Mouse (Mus musculus): ENCODE data around the gene Sf3a3. TPM values are rescaled to one million over a fixed set of nuclear protein-coding genes. Genes with fewer than 3 reads are reported as not detected.

Gene Sf3a3
- total and polyA plus RNA-seq, 2 experiments from 2014 or later, result 54.4 to 84.1 TPM

DNA sequence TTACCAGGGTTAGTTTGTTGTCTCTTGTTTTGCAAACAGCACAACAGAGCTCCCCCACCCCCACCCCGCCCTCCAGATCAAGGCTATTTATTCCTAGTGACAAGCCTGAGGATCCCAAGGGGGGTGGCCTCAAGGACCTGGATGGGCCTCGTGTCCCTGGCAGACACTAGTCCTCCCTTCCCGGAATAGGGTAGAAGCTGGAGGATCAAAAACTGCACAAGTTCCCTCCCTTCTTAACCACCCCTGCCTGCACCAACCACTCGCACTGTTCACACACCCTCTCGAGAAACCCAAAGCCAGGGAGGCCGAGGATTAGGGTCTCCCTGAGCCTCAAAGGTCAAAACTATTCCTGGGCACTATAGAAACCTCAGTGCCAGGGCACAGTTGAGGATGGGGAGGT lies 14.8 kb upstream of the Sf3a3 start:
- TF ChIP-seq CTCF (IDR thresholded peaks at IDR 0.05; ENCODE audit: low read depth), result no peak
- ATAC-seq, result no peak
- Histone ChIP-seq H3K9ac (no peak overlapping the region), H3K27me3 (ENCODE audit: insufficient read depth, low read length) (no peaks in the 10 kb centered on the region; the same call in 1 of the 2 replicates), H3K9me3 (ENCODE audit: low read length) (no peaks in the 10 kb centered on the region), H3K27ac (ENCODE audit: low read depth, low read length) (no peak overlapping the region), H3K4me1 (ENCODE audit: insufficient read depth) (no peaks in the 10 kb centered on the region), H3K36me3 (ENCODE audit: insufficient read depth) (no peaks in the 10 kb centered on the region), H3K4me3 (ENCODE audit: low read depth, low read length) (peak overlapping the region; percentile 55), H3K4me2 (ENCODE audit: low read depth) (peak overlapping the region; percentile 95; the same call in 1 of the 2 replicates)
- no peak for DNase-seq
- WGBS, result 13% methylated on average over 6 of the region's 6 CpGs

DNA sequence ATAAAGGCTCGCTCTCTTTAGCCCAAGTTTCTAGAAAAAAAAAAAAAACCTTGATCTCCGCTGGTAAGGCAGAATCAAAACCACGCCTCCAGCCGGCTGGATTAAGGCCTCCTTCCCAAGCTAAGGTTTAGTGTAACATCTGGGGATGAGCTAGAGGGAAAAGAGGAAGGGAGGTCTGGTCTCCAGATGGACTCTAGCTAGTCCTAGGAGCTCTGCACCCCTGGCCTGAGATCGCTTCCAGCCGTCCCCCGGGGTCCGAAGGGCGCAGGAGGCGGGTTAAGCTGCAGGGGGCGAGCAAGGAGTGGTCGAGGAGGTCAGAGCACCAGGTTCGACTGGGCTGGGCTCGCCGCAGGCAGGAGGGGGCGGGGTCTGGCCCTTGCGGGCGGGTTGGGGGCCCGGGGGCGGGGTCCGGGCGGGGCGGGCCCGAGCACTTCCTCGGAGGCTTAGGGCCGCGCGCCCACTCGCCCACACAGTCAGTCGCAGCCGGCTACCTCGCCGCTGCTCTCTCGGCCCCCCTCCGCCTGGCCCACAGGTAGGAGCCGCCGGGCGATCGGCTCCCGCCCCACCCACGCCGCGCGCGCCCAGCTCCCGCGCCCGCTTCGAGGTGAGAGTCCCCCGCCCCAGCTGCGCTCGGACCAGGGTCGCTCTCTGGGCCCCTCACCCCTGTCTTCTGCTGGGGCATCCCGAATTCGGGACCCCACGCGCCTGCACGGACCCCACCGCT lies 14.2 kb upstream of the Sf3a3 start, which contains the start of gene Fhl3:
TSS of gene Fhl3 (plus strand) at position 454 of the 724 bp plus-strand sequence.
- no peaks in the 10 kb centered on the region; the same call in 1 of the 2 replicates for H3K27me3 ChIP-seq (ENCODE audit: insufficient read depth, low read length)
- H3K9me3 ChIP-seq (ENCODE audit: low read length), result no peaks in the 10 kb centered on the region
- peak; percentile 8; the same call in 1 of the 2 replicates for TF ChIP-seq CTCF (IDR thresholded peaks at IDR 0.05; ENCODE audit: low read depth)
- H3K4me2 ChIP-seq (ENCODE audit: low read depth), result peak within 1 kb of the TSS; percentile 95
- no peaks in the 10 kb centered on the region for H3K4me1 ChIP-seq (ENCODE audit: insufficient read depth)
- DNase-seq (peak; percentile 13), ATAC-seq (no peak)
- peak within 1 kb of the TSS; percentile 51 for H3K9ac ChIP-seq
- peak within 1 kb of the TSS; percentile 55 for H3K4me3 ChIP-seq (ENCODE audit: low read depth, low read length)
- no peaks in the 10 kb centered on the region for H3K36me3 ChIP-seq (ENCODE audit: insufficient read depth)
- under 1% methylated on average over 39 of the region's 59 CpGs for WGBS
- no peak within 1 kb of the TSS for H3K27ac ChIP-seq (ENCODE audit: low read depth, low read length)

DNA sequence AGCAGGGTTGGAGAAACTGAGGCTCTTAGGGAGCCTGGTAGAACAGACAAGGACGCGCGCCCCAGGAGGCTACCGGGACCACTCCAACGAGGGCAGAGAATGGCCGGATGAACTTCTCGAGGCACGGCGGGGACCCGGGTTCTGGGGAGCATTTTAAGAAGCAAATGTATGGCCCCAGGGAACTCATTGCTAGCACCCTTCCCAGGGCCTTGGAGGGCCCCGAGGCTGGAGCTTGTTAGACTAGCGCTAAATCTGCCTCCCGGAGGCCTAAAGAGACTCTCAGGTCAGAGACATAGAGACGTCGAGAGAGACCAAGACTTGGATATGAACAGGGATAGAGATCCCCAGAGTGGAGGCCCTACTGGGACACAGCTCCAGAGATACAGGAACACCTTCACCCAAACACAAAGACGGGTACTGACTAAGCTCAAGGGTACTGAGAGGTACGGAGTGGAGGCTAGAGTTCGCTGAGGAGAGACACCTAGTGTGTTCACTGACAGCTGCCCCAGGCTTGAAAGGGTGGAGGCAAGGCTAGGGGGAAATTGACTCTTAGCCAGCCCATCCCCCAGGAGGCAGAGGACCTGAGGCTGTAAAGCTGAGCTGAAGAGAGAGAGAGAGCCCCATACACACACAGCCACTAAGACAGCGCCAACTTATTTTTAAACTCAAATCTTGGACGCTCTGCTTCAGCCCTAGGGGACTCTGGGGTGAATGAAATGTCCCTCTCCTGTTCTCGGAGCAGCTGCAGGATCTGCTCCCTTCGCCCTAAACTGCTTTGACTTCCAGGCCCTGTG lies 13.3 kb upstream of the Sf3a3 start:
- 5% methylated on average over 22 of the region's 22 CpGs for WGBS
- H3K27ac ChIP-seq (ENCODE audit: low read depth, low read length), result no peak overlapping the region
- no peaks in the 10 kb centered on the region for H3K4me1 ChIP-seq (ENCODE audit: insufficient read depth)
- no peaks in the 10 kb centered on the region for H3K9me3 ChIP-seq (ENCODE audit: low read length)
- no peaks in the 10 kb centered on the region for H3K36me3 ChIP-seq (ENCODE audit: insufficient read depth)
- H3K9ac ChIP-seq, result peak overlapping the region; percentile 51
- H3K4me2 ChIP-seq (ENCODE audit: low read depth), result peak overlapping the region; percentile 95
- ATAC-seq (peak; percentile 38), DNase-seq (peak; percentile 14)
- no peak for TF ChIP-seq CTCF (IDR thresholded peaks at IDR 0.05; ENCODE audit: low read depth)
- H3K27me3 ChIP-seq (ENCODE audit: insufficient read depth, low read length), result no peaks in the 10 kb centered on the region; the same call in 1 of the 2 replicates
- H3K4me3 ChIP-seq (ENCODE audit: low read depth, low read length), result peak overlapping the region; percentile 55

DNA sequence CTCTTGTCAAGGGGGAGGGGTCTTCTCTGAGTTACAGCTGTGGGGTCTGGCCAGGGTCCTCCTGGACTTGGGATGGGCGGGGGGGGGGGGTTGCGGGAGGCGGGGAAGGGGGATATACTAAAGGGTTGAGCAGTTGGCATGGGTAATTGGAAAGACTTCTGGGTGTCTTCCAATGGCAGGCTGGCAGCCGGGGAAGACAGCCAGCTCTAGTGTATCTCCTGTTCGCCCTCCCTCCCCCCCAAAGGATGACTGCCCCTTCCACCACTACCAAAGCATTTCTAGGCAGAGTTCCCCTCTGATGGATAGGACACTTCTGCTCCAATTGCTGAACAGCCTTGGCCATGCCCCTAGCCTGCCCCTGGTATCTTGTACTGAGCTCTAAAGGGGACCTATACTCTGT lies 12.7 kb upstream of the Sf3a3 start:
- ATAC-seq (peak; percentile 25; the same call in 1 of the 2 replicates), DNase-seq (peak; percentile 50)
- H3K36me3 ChIP-seq (ENCODE audit: insufficient read depth), result no peaks in the 10 kb centered on the region
- no peaks in the 10 kb centered on the region; the same call in 1 of the 2 replicates for H3K27me3 ChIP-seq (ENCODE audit: insufficient read depth, low read length)
- H3K4me1 ChIP-seq (ENCODE audit: insufficient read depth), result no peaks in the 10 kb centered on the region
- no peak overlapping the region for H3K9ac ChIP-seq
- 29% methylated on average over 3 of the region's 5 CpGs for WGBS
- peak overlapping the region; percentile 95 for H3K4me2 ChIP-seq (ENCODE audit: low read depth)
- no peak overlapping the region for H3K4me3 ChIP-seq (ENCODE audit: low read depth, low read length)
- TF ChIP-seq CTCF (IDR thresholded peaks at IDR 0.05; ENCODE audit: low read depth), result no peak
- H3K9me3 ChIP-seq (ENCODE audit: low read length), result no peaks in the 10 kb centered on the region
- H3K27ac ChIP-seq (ENCODE audit: low read depth, low read length), result no peak overlapping the region

DNA sequence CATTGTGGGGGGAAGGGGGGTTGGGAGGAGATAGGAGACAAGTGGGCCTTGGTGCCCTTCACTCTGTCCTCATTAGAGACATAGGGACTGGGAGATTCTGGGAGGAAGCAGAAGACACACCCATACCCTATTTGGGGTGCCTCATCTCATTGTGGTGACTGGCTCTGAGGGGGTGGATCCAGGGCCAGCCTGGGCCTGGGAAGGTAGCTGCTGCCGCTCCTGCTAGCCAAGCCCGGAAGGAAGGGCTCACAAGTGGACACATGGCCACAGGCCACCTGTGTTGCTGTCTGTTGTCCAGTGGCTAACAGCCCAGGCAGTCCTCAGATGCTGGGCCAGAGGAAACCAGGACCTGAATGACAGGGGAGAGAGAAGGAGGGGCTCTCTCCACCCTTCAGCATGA lies 11.2 kb upstream of the Sf3a3 start:
- H3K36me3 ChIP-seq (ENCODE audit: insufficient read depth), result no peaks in the 10 kb centered on the region
- DNase-seq (no peak), ATAC-seq (no peak)
- WGBS, result 45% methylated on average over 2 of the region's 2 CpGs
- no peaks in the 10 kb centered on the region for H3K4me1 ChIP-seq (ENCODE audit: insufficient read depth)
- H3K9me3 ChIP-seq (ENCODE audit: low read length), result no peaks in the 10 kb centered on the region
- H3K27ac ChIP-seq (ENCODE audit: low read depth, low read length), result no peak overlapping the region
- no peak overlapping the region for H3K9ac ChIP-seq
- H3K27me3 ChIP-seq (ENCODE audit: insufficient read depth, low read length), result no peaks in the 10 kb centered on the region; the same call in 1 of the 2 replicates
- no peak overlapping the region for H3K4me3 ChIP-seq (ENCODE audit: low read depth, low read length)
- H3K4me2 ChIP-seq (ENCODE audit: low read depth), result no peak overlapping the region
- TF ChIP-seq CTCF (IDR thresholded peaks at IDR 0.05; ENCODE audit: low read depth), result no peak

DNA sequence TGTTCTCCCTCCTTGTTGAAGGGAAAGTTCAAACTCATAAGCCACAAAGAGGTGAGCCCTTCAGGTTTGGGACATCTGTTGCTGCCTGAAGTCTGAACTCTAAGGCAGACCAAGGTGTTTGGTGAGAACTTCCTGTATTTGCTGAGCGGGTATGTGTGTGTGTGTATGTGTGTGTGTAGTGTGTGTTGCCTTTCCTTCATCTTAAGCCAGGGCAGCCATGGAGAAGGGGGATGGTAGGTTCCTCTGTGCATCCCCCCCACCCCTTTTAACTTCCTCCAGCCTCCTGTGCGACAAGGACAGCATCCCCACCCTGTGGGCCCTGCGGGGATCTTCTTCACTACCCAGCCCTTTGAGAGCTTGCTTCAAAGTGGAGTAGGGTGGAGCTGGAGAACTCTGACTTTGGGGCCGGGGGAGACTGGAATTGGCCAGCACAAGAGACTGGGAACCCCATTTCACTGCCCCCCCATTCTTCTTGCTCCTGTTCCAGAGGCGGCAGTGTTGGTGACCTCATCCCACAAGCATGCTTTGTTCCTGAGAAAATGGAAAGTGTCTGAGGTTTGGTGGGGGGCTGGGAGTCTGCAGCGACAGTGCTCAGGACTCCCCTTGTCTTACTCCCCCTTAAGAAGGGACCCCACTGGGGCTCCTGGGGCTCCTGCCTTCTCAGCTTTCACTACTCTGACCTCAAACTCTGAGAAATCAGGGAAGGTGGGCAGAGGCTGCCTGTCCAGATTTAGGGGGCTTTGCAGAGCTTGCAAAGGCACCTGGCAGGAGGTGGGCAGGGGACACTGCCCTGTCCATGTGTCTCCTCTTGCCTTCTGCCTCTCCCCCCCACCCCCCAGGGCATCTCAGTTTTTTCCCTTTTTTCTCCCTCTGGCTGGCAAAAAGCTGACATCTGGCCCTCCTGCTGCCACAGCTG lies 10.4 kb upstream of the Sf3a3 start:
- ATAC-seq (no peak), DNase-seq (no peak)
- Histone ChIP-seq H3K9me3 (ENCODE audit: low read length) (no peaks in the 10 kb centered on the region), H3K4me3 (ENCODE audit: low read depth, low read length) (no peak overlapping the region), H3K4me2 (ENCODE audit: low read depth) (no peak overlapping the region), H3K9ac (no peak overlapping the region), H3K27me3 (ENCODE audit: insufficient read depth, low read length) (no peaks in the 10 kb centered on the region; the same call in 1 of the 2 replicates), H3K4me1 (ENCODE audit: insufficient read depth) (0 out of 2 replicates have a peak, but pooled peaks cover 4% of the 10 kb centered on the region), H3K27ac (ENCODE audit: low read depth, low read length) (0 out of 2 replicates have a peak overlapping the region, but pooled peaks have one; percentile 9), H3K36me3 (ENCODE audit: insufficient read depth) (no peaks in the 10 kb centered on the region)
- WGBS, result 9% methylated on average over 6 of the region's 6 CpGs
- TF ChIP-seq CTCF (IDR thresholded peaks at IDR 0.05; ENCODE audit: low read depth), result no peak

All from forebrain, postnatal 0 days (tissue).